Mouse (Mus musculus): ENCODE results near the gene Chchd3. TPM values are rescaled to one million over a fixed set of nuclear protein-coding genes. Genes with fewer than 3 reads are reported as not detected.

Chchd3 gene
- polyA plus RNA-seq, 1 experiment, result 111 TPM

DNA sequence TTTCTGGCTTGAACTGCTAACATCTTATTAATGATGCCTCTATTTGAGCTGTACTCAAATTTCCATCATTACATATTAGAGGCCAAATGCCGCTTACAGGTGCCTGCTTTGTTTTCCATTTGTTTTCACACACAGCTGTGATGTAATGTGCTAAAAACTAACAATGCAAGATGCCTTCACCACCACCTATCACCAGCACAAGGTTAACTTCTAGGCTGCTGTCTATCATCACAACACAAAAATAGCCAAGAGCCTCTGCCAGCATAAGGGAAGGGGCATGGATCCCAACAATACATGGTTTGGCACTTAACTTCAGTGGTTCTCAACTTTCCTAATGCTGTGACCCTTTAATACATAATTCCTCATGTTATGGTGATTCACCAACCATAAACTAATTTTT is 251.3 kb downstream of the Chchd3 start:
- DNase-seq (ENCODE audit: extremely low spot score in 1 of 2, low spot score in 1 of 2), result no peak

DNA sequence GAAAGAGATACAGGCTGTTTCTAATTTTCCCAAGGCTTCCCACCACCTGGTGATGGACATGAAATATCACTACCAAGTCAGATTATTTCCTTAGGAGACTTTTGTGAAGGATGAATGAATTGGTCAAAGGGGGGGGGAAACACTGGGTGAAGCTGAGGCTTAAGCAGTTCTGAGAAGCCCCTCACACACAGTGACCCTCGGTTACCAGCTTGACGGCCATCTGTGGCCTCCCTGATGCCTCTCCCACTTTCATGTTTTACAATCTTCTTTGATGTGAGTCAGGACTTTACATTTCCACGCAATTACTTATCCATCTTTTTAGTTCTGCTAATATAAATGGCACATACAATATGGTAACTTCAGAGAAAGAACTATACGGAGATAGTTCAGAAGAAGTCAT is 252.3 kb downstream of the Chchd3 start:
- DNase-seq (ENCODE audit: extremely low spot score in 1 of 2, low spot score in 1 of 2), result no peak

DNA sequence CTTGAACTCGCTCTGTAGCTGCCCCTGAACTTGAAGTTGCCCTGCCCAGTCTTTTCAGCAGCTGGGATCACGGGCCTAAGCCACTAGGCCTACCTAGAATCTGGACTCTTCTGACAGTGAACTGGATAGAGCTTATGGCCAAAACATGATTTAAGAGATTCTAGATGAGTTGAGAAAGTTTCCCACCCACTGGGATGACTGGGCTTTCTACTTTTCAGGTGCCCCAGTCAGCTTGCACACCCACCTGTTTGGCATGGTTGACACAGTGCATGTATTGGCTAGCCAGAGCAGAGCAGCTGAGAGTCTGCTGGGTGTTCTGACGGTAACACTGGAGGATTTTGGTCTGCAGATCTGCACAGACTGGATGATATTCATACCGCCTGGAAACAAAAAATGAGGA is 256.4 kb downstream of the Chchd3 start:
- DNase-seq (ENCODE audit: extremely low spot score in 1 of 2, low spot score in 1 of 2), result no peak

DNA sequence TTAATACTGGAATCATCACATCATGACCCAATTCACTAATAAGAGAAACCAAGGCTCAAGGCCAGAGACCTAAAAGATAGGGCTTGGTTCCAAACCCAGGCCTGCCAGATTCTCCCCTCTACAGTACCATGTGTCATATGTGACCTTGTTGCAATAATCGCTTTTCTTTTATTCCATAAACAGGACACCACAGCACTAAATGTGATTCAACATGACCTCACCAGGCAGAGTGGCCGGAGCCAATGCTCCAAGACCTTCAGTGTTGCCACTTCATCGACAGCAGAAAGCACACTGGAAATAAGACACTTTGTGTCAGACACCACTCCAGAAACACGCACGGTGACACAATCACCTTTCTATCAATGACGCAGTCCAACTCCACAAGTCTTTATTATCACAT is 258.3 kb downstream of the Chchd3 start:
- no peak for DNase-seq (ENCODE audit: extremely low spot score in 1 of 2, low spot score in 1 of 2)

DNA sequence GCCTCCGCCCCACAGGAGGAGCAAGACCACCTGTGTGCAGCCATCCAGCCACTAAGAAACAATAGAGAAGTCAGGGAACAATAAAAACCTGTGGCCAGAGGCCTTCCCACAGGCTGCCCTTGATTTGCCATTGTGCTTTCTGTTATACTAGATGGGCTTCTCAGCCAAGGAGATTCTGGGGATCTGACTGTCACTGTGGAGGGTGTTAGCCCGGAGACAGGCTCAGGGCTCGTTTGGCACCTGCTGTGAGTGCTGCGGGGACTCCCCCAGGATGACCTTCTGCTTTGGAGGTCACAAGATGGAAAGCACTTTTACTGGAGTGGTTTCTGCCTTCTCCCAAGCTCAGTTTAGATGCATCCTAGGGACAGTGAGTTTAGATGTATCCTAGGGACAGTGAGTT is 262.5 kb downstream of the Chchd3 start:
- no peak for DNase-seq (ENCODE audit: extremely low spot score in 1 of 2, low spot score in 1 of 2)

DNA sequence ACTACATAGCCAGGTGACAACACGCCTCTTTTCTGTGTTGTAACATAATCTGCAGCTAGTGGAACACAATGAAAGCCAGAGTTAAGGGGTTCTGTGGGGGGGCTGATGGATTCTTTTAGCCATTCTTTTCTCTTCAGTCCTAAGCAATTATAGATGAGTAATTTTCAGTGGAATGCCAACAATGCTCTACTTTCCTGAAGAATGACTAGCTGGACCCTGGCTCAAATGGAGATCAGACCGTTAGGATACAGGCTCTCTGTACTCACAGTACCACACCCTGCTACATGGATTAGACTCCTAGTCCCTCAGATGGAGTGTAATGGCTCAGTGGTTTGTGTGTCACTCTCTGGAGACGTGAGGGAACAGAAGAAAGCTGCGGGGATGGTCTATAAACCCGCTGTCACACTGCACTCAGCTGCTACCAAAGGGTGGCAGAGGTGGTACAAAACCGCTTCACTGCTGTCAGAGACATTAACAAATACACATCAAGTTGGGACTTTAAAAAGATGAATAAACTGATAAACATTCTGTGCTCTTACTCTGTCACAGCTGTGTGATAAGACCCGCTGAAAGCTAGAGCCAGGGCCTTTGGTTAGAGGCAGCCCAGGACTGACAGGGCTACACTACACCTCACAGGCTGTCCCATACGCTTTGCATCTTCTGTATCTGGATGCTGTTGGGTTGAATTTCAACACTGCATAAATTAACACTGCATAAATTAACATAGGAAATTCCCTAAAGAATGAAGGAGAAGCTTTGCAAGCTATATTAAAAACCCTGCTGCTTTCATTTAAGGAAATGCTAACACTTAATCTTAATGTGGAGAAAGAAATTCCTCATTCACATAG is 264.2 kb downstream of the Chchd3 start:
- DNase-seq (ENCODE audit: extremely low spot score in 1 of 2, low spot score in 1 of 2), result peak in 1 of 2 experiments; percentile 28

DNA sequence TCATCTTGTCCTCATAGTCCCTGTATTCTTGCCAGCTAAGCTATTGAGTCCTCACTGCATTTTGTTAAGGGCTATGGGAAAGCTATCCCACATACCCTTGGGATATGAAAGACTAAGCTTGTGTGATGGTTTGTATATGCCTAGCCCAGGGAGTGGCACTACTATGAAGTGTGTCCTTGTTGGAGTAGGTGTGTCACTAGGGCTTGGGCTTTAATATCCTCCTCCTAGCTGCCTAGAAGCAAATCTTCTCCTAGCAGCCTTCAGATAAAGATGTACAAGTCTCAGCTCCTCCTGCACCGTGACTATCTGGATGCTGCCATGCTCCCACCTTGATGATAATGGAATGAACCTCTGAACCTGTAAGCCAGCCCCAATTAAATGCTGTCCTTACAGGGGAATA is 266.5 kb downstream of the Chchd3 start:
- DNase-seq (ENCODE audit: extremely low spot score in 1 of 2, low spot score in 1 of 2), result no peak

DNA sequence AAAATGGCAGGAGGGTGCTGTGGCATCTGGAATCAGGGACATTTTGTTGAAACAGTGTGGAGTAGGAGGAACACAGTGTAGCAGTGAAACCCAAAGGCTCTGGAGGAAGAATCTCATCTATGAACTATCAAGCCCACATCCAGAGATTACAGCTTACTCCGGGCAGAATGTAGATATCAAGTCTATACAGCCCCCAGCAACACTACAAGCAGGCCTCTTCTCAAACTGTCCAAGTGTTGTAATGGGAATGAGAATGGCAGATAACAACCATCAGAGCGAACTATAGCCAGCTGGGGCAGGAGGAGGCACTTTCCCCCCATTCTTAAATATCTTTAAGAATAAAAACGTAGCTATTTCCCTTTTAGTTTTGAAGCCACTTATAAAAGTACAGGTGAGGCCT is 266.9 kb downstream of the Chchd3 start:
- no peak for DNase-seq (ENCODE audit: extremely low spot score in 1 of 2, low spot score in 1 of 2)

DNA sequence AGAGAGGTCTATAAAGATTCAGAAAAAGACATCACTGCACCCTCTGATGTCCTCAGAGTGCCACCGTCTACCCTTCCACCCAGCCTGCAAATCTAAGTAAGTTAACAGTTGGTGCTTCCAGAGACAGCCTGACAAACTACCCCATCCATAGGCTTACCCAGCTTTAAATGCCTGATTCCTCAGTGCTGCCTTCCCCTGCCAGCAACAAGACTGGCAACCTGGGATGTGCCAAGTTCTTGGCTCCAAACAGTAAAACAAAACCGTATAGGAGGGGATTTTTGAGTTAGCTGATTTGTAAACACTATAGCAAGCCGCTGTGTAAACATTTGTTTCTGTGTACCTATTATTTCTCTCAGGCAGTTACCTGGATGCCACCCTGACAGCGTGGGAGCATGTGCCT is 269.6 kb downstream of the Chchd3 start:
- DNase-seq (ENCODE audit: extremely low spot score in 1 of 2, low spot score in 1 of 2), result no peak

DNA sequence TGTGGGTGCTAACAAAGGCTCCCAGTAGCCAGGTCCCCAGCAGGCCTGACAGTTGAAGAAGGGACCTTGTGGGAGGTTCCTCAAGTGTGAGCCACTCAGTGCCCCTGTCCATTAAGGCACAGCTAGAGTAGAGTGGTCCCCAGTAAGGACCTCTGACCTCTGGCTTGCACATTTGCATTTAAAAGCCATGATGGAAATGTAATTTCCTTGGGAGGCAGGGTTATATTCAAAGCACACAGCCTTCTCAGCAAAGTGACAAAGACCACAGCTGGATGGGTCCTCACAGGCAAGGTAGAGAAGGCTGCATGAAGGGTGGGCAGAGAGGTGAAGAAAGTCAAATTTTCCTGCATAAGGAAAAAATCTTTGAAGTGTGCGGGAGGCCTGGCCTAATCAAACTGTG is 272.7 kb downstream of the Chchd3 start:
- no peak for DNase-seq (ENCODE audit: extremely low spot score in 1 of 2, low spot score in 1 of 2)

DNA sequence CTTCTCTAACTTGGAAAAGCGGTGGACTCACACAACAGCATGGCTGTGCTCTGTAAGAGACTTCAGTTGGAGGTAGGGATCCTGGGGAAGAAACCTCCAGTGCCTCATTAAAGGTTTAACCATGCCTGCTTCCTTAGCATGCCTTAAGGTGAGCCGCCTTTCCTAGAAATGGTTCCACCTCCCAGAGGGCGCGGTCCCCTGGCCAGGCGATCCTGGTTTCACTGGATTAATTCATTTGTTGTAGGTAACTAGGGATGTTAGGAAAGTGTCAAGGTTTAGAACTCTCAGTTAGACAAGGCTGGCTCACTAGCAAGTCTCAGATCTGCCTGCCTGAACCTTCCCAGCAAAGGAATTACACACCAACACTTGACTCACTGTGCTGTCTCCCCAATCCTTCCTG is 273.9 kb downstream of the Chchd3 start:
- DNase-seq (ENCODE audit: extremely low spot score in 1 of 2, low spot score in 1 of 2), result no peak

DNA sequence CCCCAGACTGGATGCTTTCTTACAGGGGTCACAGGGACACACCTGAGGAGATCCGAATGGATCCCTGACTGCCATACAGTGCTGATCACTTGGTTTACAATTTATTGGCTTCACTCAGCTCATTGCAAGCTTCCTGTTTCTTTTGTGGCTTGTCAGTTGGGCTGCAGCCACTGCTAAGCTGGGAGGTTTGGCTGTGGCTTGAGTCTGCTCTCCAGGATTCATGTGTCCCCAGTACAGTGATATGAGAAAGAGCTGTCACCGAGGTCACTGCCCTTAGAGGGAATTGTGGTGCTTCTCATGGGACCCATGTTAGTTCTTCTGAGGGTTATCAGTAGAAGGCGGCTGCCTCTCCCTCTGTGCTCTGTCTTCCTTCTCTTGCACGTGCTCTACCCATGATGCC is 277.0 kb downstream of the Chchd3 start:
- no peak for DNase-seq (ENCODE audit: extremely low spot score in 1 of 2, low spot score in 1 of 2)

DNA sequence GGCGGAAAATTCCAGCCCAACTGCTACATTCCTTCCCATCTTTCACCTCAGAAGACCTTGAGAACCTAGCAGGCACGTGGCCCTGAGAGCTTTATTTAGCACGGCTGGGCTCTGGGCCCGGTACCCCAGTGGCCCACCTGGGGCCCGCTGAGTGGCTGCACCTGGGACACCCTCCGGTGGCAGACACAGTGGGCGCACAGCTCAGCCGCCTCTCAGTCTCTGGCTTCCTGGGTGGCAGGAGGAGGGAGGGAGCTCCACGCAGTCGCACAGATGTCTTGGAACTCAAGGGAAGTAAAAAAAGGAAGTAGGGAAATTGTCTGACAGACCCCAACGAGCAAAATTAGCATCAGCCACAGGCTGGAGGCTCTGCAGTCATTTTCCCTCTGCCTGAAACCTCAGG is 279.5 kb downstream of the Chchd3 start:
- DNase-seq (ENCODE audit: extremely low spot score in 1 of 2, low spot score in 1 of 2), result peak; percentile 28 to 76

DNA sequence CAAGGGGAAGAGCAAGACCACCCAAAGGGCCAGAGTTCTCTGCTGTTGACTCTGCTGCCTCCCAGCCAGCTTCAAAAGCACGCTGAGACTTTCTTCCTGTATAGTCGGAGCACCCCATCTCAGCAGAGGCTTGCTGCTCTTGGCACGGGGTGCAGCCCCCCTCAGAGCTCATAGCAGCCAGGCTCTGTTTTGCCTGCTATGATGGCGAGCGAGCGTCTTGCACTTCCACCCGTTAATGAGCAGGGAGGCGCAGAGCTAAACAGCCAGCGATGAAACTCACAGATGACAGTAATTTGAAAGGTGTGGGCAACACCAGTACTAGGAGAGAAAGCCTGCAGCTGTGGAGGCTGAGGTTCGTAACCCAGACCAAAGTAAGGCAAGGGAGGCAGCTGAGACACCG is 283.7 kb downstream of the Chchd3 start:
- DNase-seq (ENCODE audit: extremely low spot score in 1 of 2, low spot score in 1 of 2), result no peak

DNA sequence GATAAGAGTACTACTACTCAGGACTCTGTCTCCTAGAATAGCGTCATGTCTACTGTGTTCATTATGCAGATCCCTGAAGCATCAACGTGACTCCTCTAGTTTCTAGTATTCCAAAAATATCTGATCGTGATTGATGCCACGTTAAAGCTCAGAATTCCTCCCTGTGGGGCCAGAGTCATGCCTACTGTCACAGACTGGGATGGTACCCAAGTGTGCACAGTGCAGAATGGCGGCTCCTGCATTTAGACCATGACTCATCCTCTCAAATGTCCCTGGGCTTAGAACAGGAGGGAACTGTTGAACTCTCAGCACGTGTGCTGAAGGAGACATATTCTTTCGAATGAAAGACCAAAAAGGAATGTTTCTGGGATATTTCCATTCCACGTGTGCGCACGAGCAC is 305.5 kb downstream of the Chchd3 start:
- DNase-seq (ENCODE audit: extremely low spot score in 1 of 2, low spot score in 1 of 2), result peak; percentile 50 to 69

DNA sequence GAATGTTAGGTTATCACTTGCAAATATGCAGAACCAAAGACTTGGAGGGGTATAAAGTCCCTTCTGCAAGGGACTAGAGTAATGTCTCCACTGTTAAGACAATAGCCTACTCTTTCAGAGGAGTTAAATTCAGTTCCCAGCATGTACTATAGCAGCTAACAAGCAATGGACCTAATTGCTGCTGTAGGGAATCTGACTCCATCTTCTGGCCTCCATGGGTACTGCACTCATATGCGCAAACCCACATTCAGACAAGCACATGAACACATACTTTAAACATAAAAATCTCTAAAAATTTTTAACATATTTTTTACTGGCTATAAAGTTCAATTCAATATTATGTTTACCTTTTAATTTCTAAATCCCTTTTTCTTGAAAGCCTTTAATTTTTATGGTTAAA is 310.2 kb downstream of the Chchd3 start:
- DNase-seq (ENCODE audit: extremely low spot score in 1 of 2, low spot score in 1 of 2), result no peak

DNA sequence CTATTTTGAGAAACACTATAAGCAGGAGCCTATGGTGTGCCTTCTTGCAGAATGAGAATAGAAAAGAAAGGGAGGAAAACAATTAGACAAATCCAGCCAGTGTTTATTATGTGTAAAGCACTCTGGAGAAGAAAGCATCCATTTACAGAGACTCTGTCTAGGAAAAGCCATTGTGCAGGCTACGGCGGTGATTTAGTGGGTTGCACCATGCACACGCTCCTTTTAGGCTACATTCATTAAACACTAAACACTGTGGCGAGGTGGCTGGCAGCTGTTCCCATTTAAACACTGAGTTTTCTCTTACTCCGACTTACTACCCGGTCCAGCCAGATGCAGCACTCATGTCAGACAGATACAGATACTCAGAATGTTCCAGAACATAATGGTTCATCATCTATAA is 311.3 kb downstream of the Chchd3 start:
- no peak for DNase-seq (ENCODE audit: extremely low spot score in 1 of 2, low spot score in 1 of 2)

DNA sequence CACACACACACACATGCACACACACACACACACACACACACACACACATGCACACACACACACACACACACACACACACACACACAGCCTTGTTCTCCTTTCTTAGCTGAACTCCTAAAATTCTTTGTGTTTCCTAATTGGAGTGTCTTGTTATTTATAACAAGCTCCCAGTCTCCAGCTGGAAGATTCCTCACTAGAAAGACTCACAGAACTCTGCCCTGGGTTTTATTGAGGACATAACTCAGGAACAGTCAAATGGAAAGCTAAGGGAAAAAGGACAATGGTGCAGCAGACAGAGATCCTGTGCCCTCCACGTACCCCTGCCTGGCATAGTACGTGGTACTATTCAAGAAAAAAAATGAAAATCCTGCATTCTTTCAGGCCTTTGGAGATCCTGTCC is 312.7 kb downstream of the Chchd3 start:
- no peak for DNase-seq (ENCODE audit: extremely low spot score in 1 of 2, low spot score in 1 of 2)

Other genes starting within 250 kb of the Chchd3 start
- 20.6 and 21.8 TPM in 2 replicates for gene Exoc4, start 188.8 kb upstream of the Chchd3 start, polyA plus RNA-seq (2012; rRNA removed)

Measured in frontal cortex, adult 2 months (tissue).